Mouse (Mus musculus): ENCODE results near the gene Hnrnpll. TPM values are rescaled to one million over a fixed set of nuclear protein-coding genes. Genes with fewer than 3 reads are reported as not detected.
A peak's percentile ranks its signal among the peaks of the same experiment; 100 is the strongest.

The Hnrnpll gene
- total and polyA plus RNA-seq, 2 experiments from 2014 or later: 49.7 to 67.6 TPM

- no peak overlapping the region for H3K9ac ChIP-seq
- H3K27ac ChIP-seq (ENCODE audit: low read depth, low read length): no peak overlapping the region
- no peaks in the 10 kb centered on the region for H3K4me1 ChIP-seq (ENCODE audit: insufficient read depth)
- H3K9me3 ChIP-seq (ENCODE audit: low read length): no peaks in the 10 kb centered on the region
- no peaks in the 10 kb centered on the region for H3K36me3 ChIP-seq (ENCODE audit: insufficient read depth)
- 43% methylated on average over 7 of the region's 7 CpGs for WGBS
- no peak overlapping the region for H3K4me2 ChIP-seq (ENCODE audit: low read depth)
- ATAC-seq: no peak
- H3K4me3 ChIP-seq (ENCODE audit: low read depth, low read length): no peak overlapping the region
- H3K27me3 ChIP-seq (ENCODE audit: insufficient read depth, low read length): no peaks in the 10 kb centered on the region
- TF ChIP-seq CTCF (IDR thresholded peaks at IDR 0.05; ENCODE audit: low read depth): no peak
- DNase-seq: no peak
Measured at GRCm38 (mm10) chr17:79982548-79982947, 79.6 kb downstream of the Hnrnpll start.

- peak; percentile 42; the same call in 1 of the 2 replicates for ATAC-seq
- WGBS: 61% methylated on average over 12 of the region's 12 CpGs
- H3K4me1 ChIP-seq (ENCODE audit: insufficient read depth): no peaks in the 10 kb centered on the region
- H3K9ac ChIP-seq: no peak overlapping the region
- H3K4me3 ChIP-seq (ENCODE audit: low read depth, low read length): no peak overlapping the region
- no peak overlapping the region for H3K27ac ChIP-seq (ENCODE audit: low read depth, low read length)
- H3K36me3 ChIP-seq (ENCODE audit: insufficient read depth): no peaks in the 10 kb centered on the region
- no peaks in the 10 kb centered on the region for H3K9me3 ChIP-seq (ENCODE audit: low read length)
- TF ChIP-seq CTCF (IDR thresholded peaks at IDR 0.05; ENCODE audit: low read depth): no peak
- no peaks in the 10 kb centered on the region for H3K27me3 ChIP-seq (ENCODE audit: insufficient read depth, low read length)
- no peak overlapping the region for H3K4me2 ChIP-seq (ENCODE audit: low read depth)
- DNase-seq: no peak
Measured at GRCm38 (mm10) chr17:79981758-79982481, 80.2 kb downstream of the Hnrnpll start.

DNA sequence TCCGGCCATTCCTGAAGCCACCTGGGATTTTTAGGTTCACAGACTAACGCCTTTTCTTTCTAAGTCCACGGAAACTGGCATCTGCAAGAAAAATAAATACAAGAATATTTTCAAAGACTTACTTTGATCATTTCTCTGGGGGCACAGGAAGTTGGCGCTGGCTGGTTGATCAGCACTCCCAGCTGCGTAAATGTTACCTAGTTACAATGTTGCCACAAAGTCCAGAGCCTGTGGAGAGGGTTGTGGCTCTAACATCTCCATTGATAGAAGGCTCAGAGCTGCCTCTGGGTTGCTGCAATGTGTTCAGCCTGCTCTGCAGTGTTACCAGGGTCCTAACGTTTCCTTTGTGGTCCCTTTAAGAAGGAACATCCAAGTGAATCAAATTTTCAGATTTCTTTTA, 80.8 kb downstream of the Hnrnpll start:
- H3K9me3 ChIP-seq (ENCODE audit: low read length): no peaks in the 10 kb centered on the region
- no peak for DNase-seq
- no peak overlapping the region for H3K4me3 ChIP-seq (ENCODE audit: low read depth, low read length)
- no peak for ATAC-seq
- 83% methylated on average over 6 of the region's 6 CpGs for WGBS
- H3K27ac ChIP-seq (ENCODE audit: low read depth, low read length): no peak overlapping the region
- no peaks in the 10 kb centered on the region for H3K27me3 ChIP-seq (ENCODE audit: insufficient read depth, low read length)
- H3K4me1 ChIP-seq (ENCODE audit: insufficient read depth): no peaks in the 10 kb centered on the region
- H3K9ac ChIP-seq: no peak overlapping the region
- TF ChIP-seq CTCF (IDR thresholded peaks at IDR 0.05; ENCODE audit: low read depth): no peak
- H3K4me2 ChIP-seq (ENCODE audit: low read depth): no peak overlapping the region
- H3K36me3 ChIP-seq (ENCODE audit: insufficient read depth): no peaks in the 10 kb centered on the region

DNA sequence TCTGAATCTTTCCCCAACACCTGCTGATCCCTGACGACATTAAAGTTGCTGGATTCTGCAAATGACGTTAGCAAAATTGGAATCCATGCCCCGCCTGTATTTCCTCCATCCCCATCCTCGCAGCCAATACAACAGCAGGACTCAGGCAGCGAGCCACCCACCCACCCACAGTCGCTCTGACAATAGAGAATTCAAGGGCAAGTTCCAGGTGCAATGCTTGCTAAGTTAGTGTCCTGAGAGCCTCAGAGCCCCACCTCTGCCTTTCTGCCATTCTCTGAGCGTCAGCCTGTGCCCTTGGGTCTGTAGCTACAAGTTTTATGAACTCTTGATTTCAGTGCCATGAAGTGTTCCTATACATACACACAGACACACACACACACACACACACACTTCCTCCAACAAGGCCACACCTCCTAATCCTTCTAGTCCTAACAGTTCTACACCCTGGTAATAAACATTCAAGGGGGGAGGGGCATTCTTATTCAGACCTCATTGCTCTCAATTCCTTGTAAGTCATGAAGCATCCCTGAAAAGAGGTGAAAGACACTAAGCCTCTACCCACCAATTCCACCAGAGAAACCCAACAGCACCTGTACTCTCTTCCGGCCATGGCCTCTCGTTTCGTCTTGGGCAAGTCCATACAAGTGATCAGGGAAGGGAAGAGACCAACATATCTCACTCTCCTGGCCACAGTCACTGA, 81.6 kb downstream of the Hnrnpll start:
- Histone ChIP-seq H3K4me3 (ENCODE audit: low read depth, low read length) (no peak overlapping the region), H3K4me1 (ENCODE audit: insufficient read depth) (no peaks in the 10 kb centered on the region), H3K9ac (no peak overlapping the region), H3K9me3 (ENCODE audit: low read length) (no peaks in the 10 kb centered on the region), H3K27me3 (ENCODE audit: insufficient read depth, low read length) (no peaks in the 10 kb centered on the region), H3K4me2 (ENCODE audit: low read depth) (no peak overlapping the region), H3K27ac (ENCODE audit: low read depth, low read length) (no peak overlapping the region), H3K36me3 (ENCODE audit: insufficient read depth) (no peaks in the 10 kb centered on the region)
- DNase-seq: no peak
- ATAC-seq: no peak
- 72% methylated on average over 10 of the region's 10 CpGs for WGBS
- no peak for TF ChIP-seq CTCF (IDR thresholded peaks at IDR 0.05; ENCODE audit: low read depth)

Other genes starting within 250 kb of the Hnrnpll start
- 28.4 and 34.1 TPM in 2 replicates for gene Atl2, start 166.2 kb downstream of the Hnrnpll start, total RNA-seq (2014; rRNA removed)
- gene Atl2, start 166.2 kb downstream of the Hnrnpll start, polyA plus RNA-seq (2015; fragmentation: Nextera tagmentation; extraction: Ambion mirVana): 16.7 and 27.2 TPM in 2 replicates
- gene Galm, start 65.1 kb upstream of the Hnrnpll start, total RNA-seq (2014; rRNA removed): 2.0 and 2.2 TPM in 2 replicates
- 1.7 and 2.0 TPM in 2 replicates for gene Galm, start 65.1 kb upstream of the Hnrnpll start, polyA plus RNA-seq (2015; fragmentation: Nextera tagmentation; extraction: Ambion mirVana)
- 228 and 253 TPM in 2 replicates for gene Srsf7, start 145.0 kb upstream of the Hnrnpll start, total RNA-seq (2014; rRNA removed)
- 251 and 279 TPM in 2 replicates for gene Srsf7, start 145.0 kb upstream of the Hnrnpll start, polyA plus RNA-seq (2015; fragmentation: Nextera tagmentation; extraction: Ambion mirVana)
- gene Ttc39d, start 145.1 kb upstream of the Hnrnpll start, total RNA-seq (2014; rRNA removed): 0.15 and 0.43 TPM in 2 replicates
- gene Ttc39d, start 145.1 kb upstream of the Hnrnpll start, polyA plus RNA-seq (2015; fragmentation: Nextera tagmentation; extraction: Ambion mirVana): 0.05 and 0.19 TPM in 2 replicates
- gene Gemin6, start 162.1 kb upstream of the Hnrnpll start, total RNA-seq (2014; rRNA removed): 13.9 and 14.0 TPM in 2 replicates
- 23.5 and 24.9 TPM in 2 replicates for gene Gemin6, start 162.1 kb upstream of the Hnrnpll start, polyA plus RNA-seq (2015; fragmentation: Nextera tagmentation; extraction: Ambion mirVana)
- gene Morn2, start 227.9 kb upstream of the Hnrnpll start, total RNA-seq (2014; rRNA removed): 26.4 and 33.2 TPM in 2 replicates
- gene Morn2, start 227.9 kb upstream of the Hnrnpll start, polyA plus RNA-seq (2015; fragmentation: Nextera tagmentation; extraction: Ambion mirVana): 42.2 and 47.8 TPM in 2 replicates
- gene Dhx57, start 228.1 kb upstream of the Hnrnpll start, total RNA-seq (2014; rRNA removed): 72.1 and 72.4 TPM in 2 replicates
- gene Dhx57, start 228.1 kb upstream of the Hnrnpll start, polyA plus RNA-seq (2015; fragmentation: Nextera tagmentation; extraction: Ambion mirVana): 26.1 and 33.7 TPM in 2 replicates
- 1.5 and 6.2 TPM in 2 replicates for gene Arhgef33, start 245.1 kb upstream of the Hnrnpll start, total RNA-seq (2014; rRNA removed)
- 1.6 and 1.8 TPM in 2 replicates for gene Arhgef33, start 245.1 kb upstream of the Hnrnpll start, polyA plus RNA-seq (2015; fragmentation: Nextera tagmentation; extraction: Ambion mirVana)